Mouse (Mus musculus) erythroblast, embryonic 14.5 days (primary cell): ENCODE data around the gene Galnt17.

Experiments used
- GATA1 ChIP-seq: IDR thresholded peaks from 2 replicates; pipeline ENCODE4 v1.6.1; 2012; ENCODE audit warnings: low read length, inconsistent platforms, mixed read lengths
- TAL1 ChIP-seq: IDR thresholded peaks from 3 replicates; pipeline ENCODE4 v1.6.1; 2012; ENCODE audit warnings: low read length, inconsistent platforms, mixed read lengths

DNA sequence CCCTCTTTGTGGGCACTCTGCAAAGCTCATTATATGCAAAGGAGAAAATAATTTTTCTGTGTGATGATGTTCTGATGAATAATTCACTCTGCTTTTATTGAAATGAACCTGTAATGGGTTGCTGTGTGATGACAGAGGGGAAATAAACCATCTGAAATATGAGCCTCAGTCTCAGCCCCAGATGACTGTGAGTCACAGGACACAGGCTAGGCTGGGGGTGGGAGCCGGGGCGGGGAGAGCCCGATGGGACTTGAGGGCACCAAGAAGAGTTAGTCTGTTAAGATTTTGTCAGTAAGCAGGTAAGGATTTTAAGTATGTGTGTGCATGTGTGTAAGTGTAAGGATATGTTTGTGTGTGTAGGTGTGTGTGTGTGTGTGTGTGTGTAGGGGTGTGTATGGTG, 406.6 kb downstream of the Galnt17 start:
- TF ChIP-seq GATA1 (no peak), TAL1 (no peak)
